12 mouse cellular contexts compared by ENCODE assay signal in genomic region chr4:117427540-117427939, GRCm38 (mm10).
A peak's percentile ranks its signal among the peaks of the same experiment; 100 is the strongest.
DNase-seq lines count a peak whose midpoint lies in the region; ATAC-seq lines count a peak whose summit lies in the region.
"Had no signal": no experiment of that assay in that cellular context is flagged by ENCODE, and none has a peak within 500 bp of the region (broad histone marks: within the 10 kb centered on the region; RNA-seq: fewer than 3 reads in every experiment).

No protein-coding gene starts in this region.

- no peak overlapping the region for H3K9ac ChIP-seq in midbrain, embryonic 13.5 days (replicated peaks)
- H3K9ac ChIP-seq in midbrain, embryonic 11.5 days (ENCODE audit: low read length), result no peak overlapping the region
- H3K9ac ChIP-seq in liver, embryonic 16.5 days (ENCODE audit: low read depth, low read length), result no peak overlapping the region
- H3K9ac ChIP-seq: lung, embryonic 14.5 days; stomach, embryonic 15.5 days had no signal

- H3K4me2 ChIP-seq in midbrain, embryonic 13.5 days (replicated peaks), result no peak overlapping the region
- H3K4me2 ChIP-seq in midbrain, embryonic 11.5 days, result no peak overlapping the region
- no peak overlapping the region for H3K4me2 ChIP-seq in liver, embryonic 16.5 days (ENCODE audit: low read depth, low read length)
- H3K4me2 ChIP-seq: lung, embryonic 14.5 days; stomach, embryonic 15.5 days had no signal

- DNase-seq in midbrain, embryonic 11.5 days (ENCODE audit: low spot score, missing footprints), result no peak
- DNase-seq in heart, postnatal 25 days (ENCODE audit: low spot score), result no peak
- no peak for DNase-seq in layer of hippocampus, adult 11-12 months (ENCODE audit: low spot score)
- DNase-seq: gastrocnemius, adult 2 months; lung, embryonic 14.5 days; right cerebral cortex, adult 18-20 months; thymus, postnatal 4 days had no signal

- H3K27me3 ChIP-seq in midbrain, embryonic 13.5 days, result peaks cover 84% of the 10 kb centered on the region
- H3K27me3 ChIP-seq in midbrain, embryonic 11.5 days (ENCODE audit: control insufficient read depth, insufficient read depth, low read length), result no peaks in the 10 kb centered on the region; the same call in 1 of the 2 replicates
- H3K27me3 ChIP-seq in liver, embryonic 16.5 days (ENCODE audit: control insufficient read depth, insufficient read depth, low read depth, low read length), result no peaks in the 10 kb centered on the region
- H3K27me3 ChIP-seq: stomach, embryonic 15.5 days had no signal

- H3K36me3 ChIP-seq in midbrain, embryonic 13.5 days, result no peaks in the 10 kb centered on the region
- no peaks in the 10 kb centered on the region for H3K36me3 ChIP-seq in midbrain, embryonic 11.5 days (ENCODE audit: control insufficient read depth, insufficient read depth, low read length)
- H3K36me3 ChIP-seq in liver, embryonic 16.5 days (ENCODE audit: control insufficient read depth, insufficient read depth), result no peaks in the 10 kb centered on the region
- H3K36me3 ChIP-seq: stomach, embryonic 15.5 days had no signal

- intact Hi-C loops in heart, postnatal 25 days (cut with DNase I), result no loop called here

- peaks cover 23% of the 10 kb centered on the region for H3K4me1 ChIP-seq in midbrain, embryonic 13.5 days (replicated peaks)
- peaks cover 7% of the 10 kb centered on the region; the same call in 1 of the 2 replicates for H3K4me1 ChIP-seq in midbrain, embryonic 11.5 days (ENCODE audit: control insufficient read depth, insufficient read depth, low read length)
- H3K4me1 ChIP-seq in liver, embryonic 16.5 days (ENCODE audit: control insufficient read depth, low read depth, low read length), result peaks cover 2% of the 10 kb centered on the region; the same call in 1 of the 2 replicates
- H3K4me1 ChIP-seq: stomach, embryonic 15.5 days had no signal

- ATAC-seq in midbrain, embryonic 13.5 days, result peak; percentile 63
- ATAC-seq in midbrain, embryonic 11.5 days (ENCODE audit: low FRiP score), result no peak
- ATAC-seq in common myeloid progenitor, adult 5-6 weeks (replicated peaks; ENCODE audit: low read depth, poor library complexity, severe bottlenecking), result peak; percentile 96
- peak; percentile 11; the same call in 1 of the 2 replicates for ATAC-seq in liver, embryonic 16.5 days (ENCODE audit: low read depth)
- ATAC-seq in neutrophil, adult 5-6 weeks (ENCODE audit: extremely low read depth, insufficient number of reproducible peaks, low FRiP score, poor library complexity, severe bottlenecking), result peak; percentile 70; the same call in 1 of the 2 replicates

- whole genome bisulfite sequencing in midbrain, embryonic 13.5 days, result 53% methylated on average over 12 of the region's 12 CpGs
- 71% methylated on average over 12 of the region's 12 CpGs for whole genome bisulfite sequencing in midbrain, embryonic 11.5 days
- WGBS in liver, embryonic 16.5 days (ENCODE audit: insufficient replicate concordance), result 11% methylated on average over 12 of the region's 12 CpGs

- H3K4me3 ChIP-seq in midbrain, embryonic 13.5 days (replicated peaks), result no peak overlapping the region
- H3K4me3 ChIP-seq in midbrain, embryonic 11.5 days (ENCODE audit: low read depth, low read length), result no peak overlapping the region
- no peak overlapping the region for H3K4me3 ChIP-seq in liver, embryonic 16.5 days (ENCODE audit: low read depth, low read length)
- H3K4me3 ChIP-seq: gastrocnemius, adult 2 months; stomach, embryonic 15.5 days had no signal

- H3K9me3 ChIP-seq in midbrain, embryonic 13.5 days, result no peaks in the 10 kb centered on the region
- H3K9me3 ChIP-seq in midbrain, embryonic 11.5 days (ENCODE audit: control insufficient read depth, low read length), result no peaks in the 10 kb centered on the region
- no peaks in the 10 kb centered on the region for H3K9me3 ChIP-seq in liver, embryonic 16.5 days (replicated peaks; ENCODE audit: control insufficient read depth, low read length)
- H3K9me3 ChIP-seq: stomach, embryonic 15.5 days had no signal

- no peak overlapping the region for H3K27ac ChIP-seq in midbrain, embryonic 13.5 days
- no peak overlapping the region for H3K27ac ChIP-seq in midbrain, embryonic 11.5 days (ENCODE audit: low read depth, low read length)
- no peak overlapping the region for H3K27ac ChIP-seq in liver, embryonic 16.5 days (ENCODE audit: low read length)
- H3K27ac ChIP-seq: gastrocnemius, adult 2 months; stomach, embryonic 15.5 days had no signal
